Mouse (Mus musculus) cerebellum, adult 9-10 months (tissue): ENCODE data around the gene Heatr9.
A peak's percentile ranks its signal among the peaks of the same experiment; 100 is the strongest.

Source experiments
- DNase-seq: peaks from one replicate; pipeline ENCODE4 v3.0.0; 2022

Heatr9 gene

GRCm38 (mm10) chr11:83529024-83529423, 7.0 kb upstream of the Heatr9 start:
- no peak for DNase-seq

GRCm38 (mm10) chr11:83518371-83518770, 3.6 kb downstream of the Heatr9 start:
- DNase-seq = no peak

- DNase-seq = no peak
These were observed 4.8 kb downstream of the Heatr9 start for GRCm38 (mm10) chr11:83517153-83517552.

GRCm38 (mm10) chr11:83509521-83509920, 12.5 kb downstream of the Heatr9 start:
- no peak for DNase-seq

GRCm38 (mm10) chr11:83504308-83504707, 17.7 kb downstream of the Heatr9 start:
- DNase-seq = no peak

GRCm38 (mm10) chr11:83495571-83495970, 26.4 kb downstream of the Heatr9 start:
- DNase-seq = no peak

GRCm38 (mm10) chr11:83491488-83491887, 30.5 kb downstream of the Heatr9 start:
- DNase-seq = no peak

GRCm38 (mm10) chr11:83473235-83474016, 48.5 kb downstream of the Heatr9 start:
- peak; percentile 47 for DNase-seq

- DNase-seq = peak; percentile 99
These were observed 49.4 kb downstream of the Heatr9 start, which contains the start of gene Taf15 for GRCm38 (mm10) chr11:83472324-83473234. TSS of gene Taf15 (plus strand) at chr11:83473086.

GRCm38 (mm10) chr11:83471766-83472165, 50.2 kb downstream of the Heatr9 start:
- peak; percentile 28 for DNase-seq

GRCm38 (mm10) chr11:83468765-83469164, 53.2 kb downstream of the Heatr9 start:
- DNase-seq = no peak

GRCm38 (mm10) chr11:83467120-83467652, 54.8 kb downstream of the Heatr9 start:
- peak; percentile 54 for DNase-seq

GRCm38 (mm10) chr11:83465976-83466375, 56.0 kb downstream of the Heatr9 start:
- peak; percentile 90 for DNase-seq

- DNase-seq = no peak
These were observed 59.2 kb downstream of the Heatr9 start, which contains the start of gene Mmp28 for GRCm38 (mm10) chr11:83462711-83463244. TSS of gene Mmp28 (minus strand) at chr11:83463071.
